Mouse (Mus musculus) cerebellum, adult 11 months (tissue): ENCODE data around the gene Bcs1l.

Source experiments
- DNase-seq: peaks from one replicate; pipeline ENCODE4 v3.0.0; 2022

The Bcs1l gene

GRCm38 (mm10) chr1:74587773-74588445, at the start of gene Bcs1l, which contains the start of gene Zfp142:
Bcs1l (plus strand) TSS chr1:74588289.
Zfp142 (minus strand) TSS chr1:74588246.
- peak; percentile 98 for DNase-seq

GRCm38 (mm10) chr1:74538650-74539049, 49.4 kb upstream of the Bcs1l start:
- DNase-seq, result no peak

- DNase-seq, result peak; percentile 53
Measured at GRCm38 (mm10) chr1:74542451-74542961, 45.6 kb upstream of the Bcs1l start, which contains the start of gene Plcd4. Plcd4 (plus strand) TSS chr1:74542888.

GRCm38 (mm10) chr1:74544184-74544583, 43.9 kb upstream of the Bcs1l start, which contains the start of gene Usp37:
Usp37 (minus strand) TSS chr1:74544284.
- DNase-seq, result no peak

- DNase-seq, result no peak
Measured at GRCm38 (mm10) chr1:74559061-74559460, 29.0 kb upstream of the Bcs1l start.

GRCm38 (mm10) chr1:74565834-74566233, 22.3 kb upstream of the Bcs1l start:
- DNase-seq, result no peak

GRCm38 (mm10) chr1:74569739-74570719, 18.1 kb upstream of the Bcs1l start:
- no peak for DNase-seq

- DNase-seq, result no peak
Measured at GRCm38 (mm10) chr1:74582621-74583020, 5.5 kb upstream of the Bcs1l start.

- DNase-seq, result no peak
Measured at GRCm38 (mm10) chr1:74584616-74585398, 3.3 kb upstream of the Bcs1l start.

GRCm38 (mm10) chr1:74587233-74587772, 786 bp upstream of the Bcs1l start:
- DNase-seq, result no peak

- DNase-seq, result no peak
Measured at GRCm38 (mm10) chr1:74594434-74594833, 6.3 kb downstream of the Bcs1l start.

GRCm38 (mm10) chr1:74600501-74601266, 12.6 kb downstream of the Bcs1l start:
- DNase-seq, result no peak

GRCm38 (mm10) chr1:74601267-74601962, 13.3 kb downstream of the Bcs1l start, which contains the start of the genes Rnf25 and Stk36:
Rnf25 (minus strand) TSS chr1:74601397.
Stk36 (plus strand) TSS chr1:74601445.
- DNase-seq, result peak; percentile 76

GRCm38 (mm10) chr1:74624183-74624582, 36.1 kb downstream of the Bcs1l start:
- no peak for DNase-seq

GRCm38 (mm10) chr1:74626076-74626475, 38.0 kb downstream of the Bcs1l start:
- DNase-seq, result no peak

- DNase-seq, result no peak
Measured at GRCm38 (mm10) chr1:74628001-74628400, 39.9 kb downstream of the Bcs1l start.

- no peak for DNase-seq
Measured at GRCm38 (mm10) chr1:74632734-74633133, 44.6 kb downstream of the Bcs1l start.
